ENCODE assay signal across 35 mouse cellular contexts in the genomic region with DNA sequence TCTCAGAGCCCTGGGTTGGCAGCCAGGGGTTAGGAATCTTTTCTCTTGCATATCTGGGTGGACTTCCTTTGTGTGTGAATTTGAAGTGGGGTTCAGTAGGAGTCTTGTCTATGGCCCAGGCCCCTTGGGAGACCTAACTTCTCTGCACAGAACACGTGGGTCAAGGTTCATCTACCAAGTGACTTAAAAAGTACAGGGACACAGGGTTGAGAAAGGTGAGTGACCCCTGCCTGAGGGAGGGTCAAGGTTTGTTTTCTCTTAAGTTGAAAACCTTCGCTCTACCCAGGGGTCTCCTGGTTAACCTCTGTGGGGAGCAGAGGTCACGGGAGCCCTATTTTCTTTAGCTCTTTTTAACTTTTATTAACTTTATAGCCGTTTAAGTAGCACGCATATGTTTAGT. TPM values are rescaled to one million over a fixed set of nuclear protein-coding genes. Genes with fewer than 3 reads are reported as not detected.
A peak's percentile ranks its signal among the peaks of the same experiment; 100 is the strongest.
DNase-seq lines count a peak whose midpoint lies in the region; ATAC-seq and TF ChIP-seq lines count a peak whose summit lies in the region.
"Had no signal": no experiment of that assay in that cellular context is flagged by ENCODE, and none has a peak within 500 bp of the region (broad histone marks: within the 10 kb centered on the region; RNA-seq: fewer than 3 reads in every experiment).

No protein-coding gene starts in this region.

- WGBS in liver, adult 2 months, result 56% methylated on average over 5 of the region's 5 CpGs
- WGBS in liver, postnatal 0 days (ENCODE audit: insufficient replicate concordance), result 65% methylated on average over 5 of the region's 5 CpGs

- peak; percentile 88 for DNase-seq in heart, adult 11 months
- DNase-seq in heart, adult 9 months (ENCODE audit: low spot score in 2 of 2), result no peak
- peak; percentile 19 for DNase-seq in kidney, adult 11 months
- no peak for DNase-seq in kidney, adult 8-10 months
- peak; percentile 61 for DNase-seq in liver, adult 2 months (ENCODE audit: extremely low read depth, low read depth, low spot score)
- no peak for DNase-seq in liver, postnatal 0 days
- DNase-seq in right cerebral cortex, postnatal 14 days, result no peak
- DNase-seq: adrenal gland, postnatal 10 days; cerebellum, adult 8-10 months; cerebellum, postnatal 25 days; lung, postnatal 36 days; thymus, adult 2 months; thymus, postnatal 36 days had no signal

- no peak for ATAC-seq in liver, postnatal 0 days
- ATAC-seq: forebrain, embryonic 15.5 days; intestine, postnatal 0 days; Patski had no signal

- H3K4me2 ChIP-seq in liver, postnatal 0 days (ENCODE audit: low read depth, low read length), result no peak overlapping the region
- H3K4me2 ChIP-seq: embryonic facial prominence, embryonic 12.5 days; forebrain, embryonic 15.5 days; hindbrain, embryonic 13.5 days; limb, embryonic 12.5 days; liver, embryonic 11.5 days; midbrain, embryonic 11.5 days; neural tube, embryonic 13.5 days had no signal

- H3K27ac ChIP-seq in liver, adult 2 months (replicated peaks; ENCODE audit: insufficient read depth, low read depth, low read length), result no peak overlapping the region
- no peak overlapping the region for H3K27ac ChIP-seq in liver, postnatal 0 days (ENCODE audit: low read depth)
- H3K27ac ChIP-seq: embryonic facial prominence, embryonic 12.5 days; forebrain, embryonic 10.5 days; limb, embryonic 12.5 days had no signal

- no peaks in the 10 kb centered on the region for H3K36me3 ChIP-seq in liver, adult 2 months (ENCODE audit: control insufficient read depth, insufficient read depth, low read length)
- no peaks in the 10 kb centered on the region for H3K36me3 ChIP-seq in liver, postnatal 0 days (replicated peaks; ENCODE audit: insufficient read depth, low read length)

- H3K9me3 ChIP-seq in liver, postnatal 0 days (ENCODE audit: low read length), result peaks cover 13% of the 10 kb centered on the region
- H3K9me3 ChIP-seq: forebrain, embryonic 15.5 days; hindbrain, embryonic 13.5 days; neural tube, embryonic 13.5 days had no signal

- TF ChIP-seq CTCF in liver, adult 2 months (IDR thresholded peaks at IDR 0.05; ENCODE audit: low read depth, low read length), result no peak
- TF ChIP-seq CTCF in liver, postnatal 0 days (IDR thresholded peaks at IDR 0.05; ENCODE audit: low read depth), result no peak

- H3K9ac ChIP-seq in liver, adult 2 months (ENCODE audit: low read depth, low read length), result no peak overlapping the region
- H3K9ac ChIP-seq in liver, postnatal 0 days (replicated peaks), result no peak overlapping the region
- H3K9ac ChIP-seq: embryonic facial prominence, embryonic 12.5 days; forebrain, embryonic 15.5 days; hindbrain, embryonic 13.5 days; limb, embryonic 12.5 days; neural tube, embryonic 13.5 days had no signal

- H3K27me3 ChIP-seq in liver, adult 2 months (ENCODE audit: control insufficient read depth, insufficient read depth, low read length), result no peaks in the 10 kb centered on the region
- no peaks in the 10 kb centered on the region for H3K27me3 ChIP-seq in liver, postnatal 0 days (ENCODE audit: insufficient read depth, low read length)
- H3K27me3 ChIP-seq: embryonic facial prominence, embryonic 12.5 days; forebrain, embryonic 15.5 days; hindbrain, embryonic 13.5 days; limb, embryonic 12.5 days; neural tube, embryonic 13.5 days; Patski had no signal

- TF ChIP-seq EP300 in liver, postnatal 0 days (IDR thresholded peaks at IDR 0.05; ENCODE audit: low read depth), result no peak

- H3K4me1 ChIP-seq in liver, adult 2 months (ENCODE audit: control insufficient read depth, insufficient read depth, low read length), result peaks cover 14% of the 10 kb centered on the region
- peaks cover 2% of the 10 kb centered on the region; the same call in 1 of the 2 replicates for H3K4me1 ChIP-seq in liver, postnatal 0 days (ENCODE audit: insufficient read depth)

- TF ChIP-seq POLR2A in liver, adult 2 months (IDR thresholded peaks at IDR 0.05; ENCODE audit: extremely low read depth, insufficient read depth, low read length), result no peak

- H3K79me2 ChIP-seq in liver, adult 2 months (ENCODE audit: control insufficient read depth, insufficient read depth, low read length), result peaks cover 42% of the 10 kb centered on the region

- H3K4me3 ChIP-seq in liver, adult 2 months (ENCODE audit: insufficient read depth, low read depth, low read length), result no peak overlapping the region
- H3K4me3 ChIP-seq in liver, postnatal 0 days (ENCODE audit: low read depth, low read length), result no peak overlapping the region
- H3K4me3 ChIP-seq: embryonic facial prominence, embryonic 12.5 days; forebrain, embryonic 10.5 days; forebrain, embryonic 15.5 days; hindbrain, embryonic 13.5 days; layer of hippocampus, adult 2 months; left cerebral cortex, adult 2 months; limb, embryonic 12.5 days; neural tube, embryonic 13.5 days had no signal

RNA-seq across cellular contexts. Expression of a gene that starts 7.9 kb away (rescaled TPM):
- 3.7 and 4.2 TPM in 2 replicates for total RNA-seq in liver, adult 2 months (2014; rRNA removed)
- 2.8 and 4.8 TPM in 2 replicates for polyA plus RNA-seq in liver, adult 2 months (2012; rRNA removed)
- polyA plus RNA-seq in liver, postnatal 0 days (2015; fragmentation: Nextera tagmentation; extraction: Ambion mirVana), result 2.2 and 4.1 TPM in 2 replicates

RNA-seq across cellular contexts. Expression of a gene that starts 34.9 kb away (rescaled TPM):
- total RNA-seq in liver, adult 2 months (2014; rRNA removed), result 0.92 and 1.1 TPM in 2 replicates
- 0.85 and 1.1 TPM in 2 replicates for polyA plus RNA-seq in liver, adult 2 months (2012; rRNA removed)
- 3.0 and 3.8 TPM in 2 replicates for polyA plus RNA-seq in liver, postnatal 0 days (2015; fragmentation: Nextera tagmentation; extraction: Ambion mirVana)

RNA-seq across cellular contexts. Expression of a gene that starts 44.5 kb away (rescaled TPM):
- not detected in 2 replicates for total RNA-seq in liver, adult 2 months (2014; rRNA removed)
- not detected in 2 replicates for polyA plus RNA-seq in liver, adult 2 months (2012; rRNA removed)
- not detected in 2 replicates for polyA plus RNA-seq in liver, postnatal 0 days (2015; fragmentation: Nextera tagmentation; extraction: Ambion mirVana)
- total RNA-seq: gastrocnemius, adult 18-20 months; gastrocnemius, postnatal 4 days; layer of hippocampus, adult 2 months; layer of hippocampus, postnatal 14 days; left cerebral cortex, adult 2 months; left cerebral cortex, postnatal 25 days; megakaryocyte, adult 5-6 weeks; MEL; midbrain, postnatal 0 days had no signal
- polyA plus RNA-seq: embryonic facial prominence, embryonic 12.5 days; forebrain, embryonic 10.5 days; frontal cortex, adult 2 months; heart, embryonic 14.5 days; hindbrain, embryonic 13.5 days; intestine, postnatal 0 days; limb, embryonic 12.5 days; liver, embryonic 11.5 days; liver, embryonic 16.5 days; midbrain, embryonic 11.5 days; midbrain, postnatal 0 days; neural tube, embryonic 13.5 days had no signal

RNA-seq across cellular contexts. Expression of a gene that starts 52.7 kb away (rescaled TPM):
- 204 and 276 TPM in 2 replicates for total RNA-seq in liver, adult 2 months (2014; rRNA removed)
- 154 and 166 TPM in 2 replicates for polyA plus RNA-seq in liver, adult 2 months (2012; rRNA removed)
- 8.2 and 9.2 TPM in 2 replicates for polyA plus RNA-seq in liver, postnatal 0 days (2015; fragmentation: Nextera tagmentation; extraction: Ambion mirVana)

Comparison
In these comparisons a context has a peak if more than half of its experiments do, and no peak if none do; other contexts are left out.
1. DNase-seq: peak in heart, adult 11 months (single experiment), kidney, adult 11 months (single experiment) and liver, adult 2 months (single experiment); none in heart, adult 9 months (0 of 2), kidney, adult 8-10 months (0 of 2), liver, postnatal 0 days (single experiment) and right cerebral cortex, postnatal 14 days (single experiment).